In the genomic region with DNA sequence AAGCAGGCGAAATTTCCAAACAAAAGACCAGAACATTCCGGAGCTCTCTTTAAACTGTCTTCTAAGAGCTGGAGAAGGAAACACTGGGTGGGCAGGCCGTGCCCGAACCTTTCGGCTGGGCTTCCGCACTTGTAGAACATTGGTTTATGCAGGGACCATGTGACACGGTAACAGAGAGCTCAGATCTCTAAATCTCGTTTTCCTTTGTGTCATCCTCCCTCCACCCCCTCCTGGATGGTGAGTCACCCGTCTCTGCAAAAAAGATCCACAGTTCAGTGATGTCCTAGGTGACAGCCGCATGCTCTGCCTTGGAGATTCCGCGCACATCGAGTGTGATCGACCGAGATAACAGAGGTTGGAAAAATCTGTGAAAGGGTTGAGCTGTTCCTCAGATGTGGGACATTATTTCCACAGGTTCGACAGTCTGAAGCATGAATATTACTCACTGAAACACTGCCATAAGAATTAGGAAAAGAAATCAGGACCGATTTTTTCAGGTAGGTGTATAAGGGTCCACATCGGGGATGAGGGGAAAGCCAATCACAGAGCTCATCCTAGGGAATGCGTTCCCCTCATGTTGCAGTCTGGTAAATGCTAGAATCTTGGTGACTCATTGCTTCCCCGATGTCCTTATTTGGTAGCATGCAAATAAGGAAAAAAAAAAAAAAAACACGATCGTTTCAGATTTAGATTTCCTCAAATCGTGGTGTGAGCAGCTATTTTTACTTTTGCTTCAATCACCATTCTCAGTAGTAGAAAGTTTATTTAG, we compare ENCODE assay signal across 9 mouse cellular contexts.
DNase-seq lines count a peak whose midpoint lies in the region; ATAC-seq and TF ChIP-seq lines count a peak whose summit lies in the region.
"Had no signal": no experiment of that assay in that cellular context is flagged by ENCODE, and none has a peak within 500 bp of the region (broad histone marks: within the 10 kb centered on the region; RNA-seq: fewer than 3 reads in every experiment).

No protein-coding gene starts in this region.

- no peak overlapping the region for H3K9ac ChIP-seq in midbrain, embryonic 13.5 days (replicated peaks)
- H3K9ac ChIP-seq in midbrain, embryonic 11.5 days (ENCODE audit: low read length) = no peak overlapping the region
- H3K9ac ChIP-seq in liver, embryonic 11.5 days (ENCODE audit: low read depth, low read length) = no peak overlapping the region
- H3K9ac ChIP-seq: neural tube, embryonic 12.5 days had no signal

- TF ChIP-seq CTCF in bone marrow macrophage, adult 2 months (IDR thresholded peaks at IDR 0.05; ENCODE audit: low read depth, low read length) = no peak

- no peaks in the 10 kb centered on the region for H3K9me3 ChIP-seq in midbrain, embryonic 13.5 days
- no peaks in the 10 kb centered on the region for H3K9me3 ChIP-seq in midbrain, embryonic 11.5 days (ENCODE audit: control insufficient read depth, low read length)
- no peaks in the 10 kb centered on the region for H3K9me3 ChIP-seq in liver, embryonic 11.5 days (ENCODE audit: control insufficient read depth, low read length)
- H3K9me3 ChIP-seq: neural tube, embryonic 12.5 days had no signal

- H3K4me1 ChIP-seq in midbrain, embryonic 13.5 days (replicated peaks) = peaks cover 16% of the 10 kb centered on the region
- 0 out of 2 replicates have a peak, but pooled peaks cover 7% of the 10 kb centered on the region for H3K4me1 ChIP-seq in midbrain, embryonic 11.5 days (ENCODE audit: control insufficient read depth, insufficient read depth, low read length)
- peaks cover 19% of the 10 kb centered on the region for H3K4me1 ChIP-seq in bone marrow macrophage, adult 2 months (ENCODE audit: control insufficient read depth, insufficient read depth, low read length)
- H3K4me1 ChIP-seq in liver, embryonic 11.5 days (replicated peaks; ENCODE audit: control insufficient read depth, insufficient read depth, low read length) = peaks cover 13% of the 10 kb centered on the region; the same call in 1 of the 2 replicates

- H3K36me3 ChIP-seq in midbrain, embryonic 13.5 days = no peaks in the 10 kb centered on the region
- no peaks in the 10 kb centered on the region for H3K36me3 ChIP-seq in midbrain, embryonic 11.5 days (ENCODE audit: control insufficient read depth, insufficient read depth, low read length)
- H3K36me3 ChIP-seq in liver, embryonic 11.5 days (ENCODE audit: control insufficient read depth, insufficient read depth, low read length) = no peaks in the 10 kb centered on the region
- H3K36me3 ChIP-seq: neural tube, embryonic 12.5 days had no signal

- TF ChIP-seq POLR2A in bone marrow macrophage, adult 2 months (IDR thresholded peaks at IDR 0.05; ENCODE audit: borderline replicate concordance, low read depth, low read length) = no peak

- 0 out of 2 replicates have a peak overlapping the region, but pooled peaks have one; percentile 91 for H3K27ac ChIP-seq in midbrain, embryonic 13.5 days
- no peak overlapping the region for H3K27ac ChIP-seq in midbrain, embryonic 11.5 days (ENCODE audit: low read depth, low read length)
- peak overlapping the region; percentile 91 for H3K27ac ChIP-seq in bone marrow macrophage, adult 2 months (ENCODE audit: insufficient read depth, low read depth, low read length)
- no peak overlapping the region for H3K27ac ChIP-seq in liver, embryonic 11.5 days (ENCODE audit: low read depth, low read length)
- H3K27ac ChIP-seq: neural tube, embryonic 12.5 days had no signal

- H3K4me2 ChIP-seq in midbrain, embryonic 13.5 days (replicated peaks) = no peak overlapping the region
- H3K4me2 ChIP-seq in midbrain, embryonic 11.5 days = no peak overlapping the region
- H3K4me2 ChIP-seq in liver, embryonic 11.5 days = peak overlapping the region; percentile 38
- H3K4me2 ChIP-seq: neural tube, embryonic 12.5 days had no signal

- no peak for DNase-seq in midbrain, embryonic 11.5 days (ENCODE audit: low spot score, missing footprints)
- DNase-seq in heart, adult 11 months = peak; percentile 97
- DNase-seq in kidney, adult 9 months = peak; percentile 50
- DNase-seq in liver, embryonic 11.5 days (ENCODE audit: low spot score) = no peak
- peak; percentile 74 to 84 for DNase-seq in right cerebral cortex, postnatal 10 days (ENCODE audit: low spot score in 2 of 2)
- DNase-seq in embryo, embryonic 10.5 days (ENCODE audit: low spot score) = no peak

- no peak for ATAC-seq in midbrain, embryonic 13.5 days
- no peak for ATAC-seq in midbrain, embryonic 11.5 days (ENCODE audit: low FRiP score)
- ATAC-seq in liver, embryonic 11.5 days (replicated peaks; ENCODE audit: low FRiP score) = no peak

- H3K4me3 ChIP-seq in midbrain, embryonic 13.5 days (replicated peaks) = no peak overlapping the region
- H3K4me3 ChIP-seq in midbrain, embryonic 11.5 days (ENCODE audit: low read depth, low read length) = no peak overlapping the region
- H3K4me3 ChIP-seq in bone marrow macrophage, adult 2 months (ENCODE audit: insufficient read depth, low read length) = peak overlapping the region; percentile 52
- no peak overlapping the region for H3K4me3 ChIP-seq in liver, embryonic 11.5 days (ENCODE audit: low read depth, low read length)
- H3K4me3 ChIP-seq: neural tube, embryonic 12.5 days had no signal

- H3K27me3 ChIP-seq in midbrain, embryonic 13.5 days = no peaks in the 10 kb centered on the region
- no peaks in the 10 kb centered on the region for H3K27me3 ChIP-seq in midbrain, embryonic 11.5 days (ENCODE audit: control insufficient read depth, insufficient read depth, low read length)
- H3K27me3 ChIP-seq in liver, embryonic 11.5 days (replicated peaks; ENCODE audit: control insufficient read depth, insufficient read depth, low read length) = peaks cover 11% of the 10 kb centered on the region; the same call in 1 of the 2 replicates
- H3K27me3 ChIP-seq: neural tube, embryonic 12.5 days had no signal

- 79% methylated on average over 23 of the region's 23 CpGs for WGBS in midbrain, embryonic 13.5 days
- 79% methylated on average over 23 of the region's 23 CpGs for WGBS in midbrain, embryonic 11.5 days
- 47% methylated on average over 23 of the region's 23 CpGs for WGBS in liver, embryonic 11.5 days

Comparison
In these comparisons a context has a peak if more than half of its experiments do, and no peak if none do; other contexts are left out.
1. H3K27ac ChIP-seq: peak in midbrain, embryonic 13.5 days (single experiment) and bone marrow macrophage, adult 2 months (single experiment); none in midbrain, embryonic 11.5 days (single experiment) and liver, embryonic 11.5 days (single experiment).
2. DNase-seq: peak in heart, adult 11 months (single experiment), kidney, adult 9 months (single experiment) and right cerebral cortex, postnatal 10 days (2 of 2); none in midbrain, embryonic 11.5 days (single experiment), liver, embryonic 11.5 days (single experiment) and embryo, embryonic 10.5 days (single experiment).